Mouse (Mus musculus): ENCODE results near the gene Ankmy1. TPM values are rescaled to one million over a fixed set of nuclear protein-coding genes. Genes with fewer than 3 reads are reported as not detected.
A peak's percentile ranks its signal among the peaks of the same experiment; 100 is the strongest.

Gene Ankmy1
- polyA plus RNA-seq, 1 experiment from 2014 or later = 0.93 TPM

GRCm38 (mm10) chr1:92910239-92910885 is 7.7 kb upstream of the Ankmy1 start, which contains the start of gene Rnpepl1:
TSS of gene Rnpepl1 (plus strand) at chr1:92910783.
- no peaks in the 10 kb centered on the region for H3K27me3 ChIP-seq
- peak; percentile 79 for ATAC-seq (replicated peaks)
- H3K4me3 ChIP-seq = peak within 1 kb of the TSS; percentile 86
- H3K4me2 ChIP-seq (replicated peaks) = peak within 1 kb of the TSS; percentile 77
- H3K9ac ChIP-seq (replicated peaks) = peak within 1 kb of the TSS; percentile 93
- WGBS = under 1% methylated on average over 33 of the region's 57 CpGs
- H3K27ac ChIP-seq (replicated peaks) = peak within 1 kb of the TSS; percentile 94
- peaks cover 49% of the 10 kb centered on the region for H3K4me1 ChIP-seq
- peaks cover 8% of the 10 kb centered on the region for H3K36me3 ChIP-seq
- no peaks in the 10 kb centered on the region for H3K9me3 ChIP-seq

GRCm38 (mm10) chr1:92909068-92909467 is 6.4 kb upstream of the Ankmy1 start:
- Histone ChIP-seq H3K9me3 (no peaks in the 10 kb centered on the region), H3K4me3 (no peak overlapping the region), H3K36me3 (no peaks in the 10 kb centered on the region), H3K9ac (replicated peaks) (no peak overlapping the region), H3K27me3 (no peaks in the 10 kb centered on the region), H3K4me1 (peaks cover 52% of the 10 kb centered on the region), H3K27ac (replicated peaks) (no peak overlapping the region), H3K4me2 (replicated peaks) (no peak overlapping the region)
- no peak for ATAC-seq (replicated peaks)
- WGBS = 65% methylated on average over 4 of the region's 4 CpGs

GRCm38 (mm10) chr1:92908664-92909063 is 6.0 kb upstream of the Ankmy1 start:
- Histone ChIP-seq H3K4me1 (peaks cover 52% of the 10 kb centered on the region), H3K4me3 (no peak overlapping the region)
- no peak for ATAC-seq (replicated peaks)

GRCm38 (mm10) chr1:92907632-92908360 is 5.1 kb upstream of the Ankmy1 start:
- Histone ChIP-seq H3K9ac (replicated peaks) (peak overlapping the region; percentile 65), H3K9me3 (no peaks in the 10 kb centered on the region), H3K27ac (replicated peaks) (peak overlapping the region; percentile 92), H3K4me1 (peaks cover 54% of the 10 kb centered on the region), H3K4me3 (peak overlapping the region; percentile 68), H3K27me3 (no peaks in the 10 kb centered on the region), H3K4me2 (replicated peaks) (peak overlapping the region; percentile 63), H3K36me3 (no peaks in the 10 kb centered on the region)
- no peak for ATAC-seq (replicated peaks)
- WGBS = 43% methylated on average over 20 of the region's 20 CpGs

More at GRCm38 (mm10) chr1:92908664-92909063, 6.0 kb upstream of the Ankmy1 start:
- no peaks in the 10 kb centered on the region for H3K9me3 ChIP-seq
- WGBS = 90% methylated on average over 3 of the region's 3 CpGs
- no peak overlapping the region for H3K4me2 ChIP-seq (replicated peaks)
- no peak overlapping the region for H3K27ac ChIP-seq (replicated peaks)
- no peaks in the 10 kb centered on the region for H3K27me3 ChIP-seq
- H3K9ac ChIP-seq (replicated peaks) = no peak overlapping the region
- H3K36me3 ChIP-seq = no peaks in the 10 kb centered on the region

GRCm38 (mm10) chr1:92906779-92907631 is 4.3 kb upstream of the Ankmy1 start, which contains the start of gene Dusp28:
TSS of gene Dusp28 (plus strand) at chr1:92906981.
- Histone ChIP-seq H3K9ac (replicated peaks) (peak within 1 kb of the TSS; percentile 65), H3K27me3 (no peaks in the 10 kb centered on the region), H3K27ac (replicated peaks) (peak within 1 kb of the TSS; percentile 92), H3K36me3 (no peaks in the 10 kb centered on the region), H3K4me1 (peaks cover 51% of the 10 kb centered on the region), H3K4me2 (replicated peaks) (peak within 1 kb of the TSS; percentile 63), H3K4me3 (peak within 1 kb of the TSS; percentile 68), H3K9me3 (no peaks in the 10 kb centered on the region)
- under 1% methylated on average over 80 of the region's 81 CpGs for WGBS
- peak; percentile 83 for ATAC-seq (replicated peaks)

- Histone ChIP-seq H3K9ac (replicated peaks) (no peak overlapping the region), H3K4me3 (no peak overlapping the region), H3K4me2 (replicated peaks) (no peak overlapping the region), H3K9me3 (no peaks in the 10 kb centered on the region), H3K4me1 (peaks cover 44% of the 10 kb centered on the region), H3K27ac (replicated peaks) (no peak overlapping the region), H3K36me3 (no peaks in the 10 kb centered on the region), H3K27me3 (no peaks in the 10 kb centered on the region)
- WGBS = 94% methylated on average over 2 of the region's 2 CpGs
- no peak for ATAC-seq (replicated peaks)
These were observed 3.1 kb upstream of the Ankmy1 start for GRCm38 (mm10) chr1:92905703-92906310.

- no peak for ATAC-seq (replicated peaks)
- H3K36me3 ChIP-seq = no peaks in the 10 kb centered on the region
These were observed 921 bp upstream of the Ankmy1 start for GRCm38 (mm10) chr1:92903627-92904026.

GRCm38 (mm10) chr1:92895089-92895488 is 7.6 kb downstream of the Ankmy1 start:
- Histone ChIP-seq H3K4me2 (replicated peaks) (no peak overlapping the region), H3K9ac (replicated peaks) (no peak overlapping the region), H3K4me1 (0 out of 2 replicates have a peak, but pooled peaks cover 2% of the 10 kb centered on the region), H3K36me3 (no peaks in the 10 kb centered on the region), H3K27ac (replicated peaks) (no peak overlapping the region), H3K4me3 (no peak overlapping the region), H3K9me3 (no peaks in the 10 kb centered on the region), H3K27me3 (no peaks in the 10 kb centered on the region)
- 12% methylated on average over 3 of the region's 3 CpGs for WGBS
- peak; percentile 85 for ATAC-seq (replicated peaks)

More at GRCm38 (mm10) chr1:92903627-92904026, 921 bp upstream of the Ankmy1 start:
- Histone ChIP-seq H3K9ac (replicated peaks) (no peak overlapping the region), H3K27me3 (no peaks in the 10 kb centered on the region), H3K4me3 (no peak overlapping the region), H3K4me1 (peaks cover 29% of the 10 kb centered on the region), H3K9me3 (no peaks in the 10 kb centered on the region), H3K4me2 (replicated peaks) (no peak overlapping the region), H3K27ac (replicated peaks) (peak overlapping the region; percentile 46; the same call in 1 of the 2 replicates)
- WGBS = 62% methylated on average over 4 of the region's 4 CpGs

- no peak overlapping the region for H3K4me2 ChIP-seq (replicated peaks)
- H3K9me3 ChIP-seq = no peaks in the 10 kb centered on the region
- 0 out of 2 replicates have a peak, but pooled peaks cover 2% of the 10 kb centered on the region for H3K4me1 ChIP-seq
- H3K9ac ChIP-seq (replicated peaks) = no peak overlapping the region
- H3K27me3 ChIP-seq = no peaks in the 10 kb centered on the region
- no peaks in the 10 kb centered on the region for H3K36me3 ChIP-seq
- 72% methylated on average over 3 of the region's 3 CpGs for WGBS
- ATAC-seq (replicated peaks) = no peak
- H3K4me3 ChIP-seq = no peak overlapping the region
- H3K27ac ChIP-seq (replicated peaks) = no peak overlapping the region
These were observed 8.8 kb downstream of the Ankmy1 start for GRCm38 (mm10) chr1:92893896-92894295.

GRCm38 (mm10) chr1:92892791-92893190 is 9.9 kb downstream of the Ankmy1 start:
- 62% methylated on average over 3 of the region's 3 CpGs for WGBS
- ATAC-seq (replicated peaks) = no peak
- 0 out of 2 replicates have a peak, but pooled peaks cover 2% of the 10 kb centered on the region for H3K4me1 ChIP-seq

GRCm38 (mm10) chr1:92888901-92889655 is 13.6 kb downstream of the Ankmy1 start:
- no peak overlapping the region for H3K27ac ChIP-seq (replicated peaks)
- 75% methylated on average over 7 of the region's 7 CpGs for WGBS
- no peaks in the 10 kb centered on the region for H3K36me3 ChIP-seq
- H3K9me3 ChIP-seq = no peaks in the 10 kb centered on the region
- H3K4me2 ChIP-seq (replicated peaks) = no peak overlapping the region
- no peak for ATAC-seq (replicated peaks)
- no peaks in the 10 kb centered on the region for H3K4me1 ChIP-seq
- no peak overlapping the region for H3K4me3 ChIP-seq
- H3K27me3 ChIP-seq = no peaks in the 10 kb centered on the region
- no peak overlapping the region for H3K9ac ChIP-seq (replicated peaks)

More at GRCm38 (mm10) chr1:92892791-92893190, 9.9 kb downstream of the Ankmy1 start:
- H3K27me3 ChIP-seq = no peaks in the 10 kb centered on the region
- H3K4me3 ChIP-seq = no peak overlapping the region
- H3K9ac ChIP-seq (replicated peaks) = no peak overlapping the region
- no peak overlapping the region for H3K27ac ChIP-seq (replicated peaks)
- H3K4me2 ChIP-seq (replicated peaks) = no peak overlapping the region
- H3K36me3 ChIP-seq = no peaks in the 10 kb centered on the region
- no peaks in the 10 kb centered on the region for H3K9me3 ChIP-seq

Measured in forebrain, embryonic 15.5 days (tissue).